Mouse (Mus musculus): ENCODE measurements around the gene Paox.

DNA sequence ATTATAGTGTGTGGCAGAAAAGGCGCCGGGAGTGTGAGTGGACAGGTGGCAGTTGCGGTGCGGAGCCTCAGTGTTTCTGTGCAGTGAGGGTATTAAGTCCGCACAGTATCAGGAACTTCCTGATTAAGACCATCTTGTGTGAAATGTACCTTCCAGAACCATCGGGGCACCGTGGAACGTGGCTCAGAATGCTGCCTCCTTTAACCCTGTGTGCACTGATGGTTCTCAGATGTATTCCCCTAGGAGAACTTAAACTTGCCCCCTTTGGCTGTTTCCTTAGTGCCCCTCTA is 22.4 kb downstream of the Paox start:
- TF ChIP-seq POLR2A (IDR thresholded peaks at IDR 0.05; ENCODE audit: control insufficient read depth in 1 of 2, insufficient read depth in 1 of 2, low read depth in 1 of 2, low read length in 2 of 2, poor library complexity in 1 of 2): no peak; a peak in 2 of 4 replicates
- no peak for TF ChIP-seq MAX (IDR thresholded peaks at IDR 0.05; ENCODE audit: low read length)
- no peak for TF ChIP-seq CTCF (IDR thresholded peaks at IDR 0.05 in 2 of 3, conservative IDR thresholded peaks at IDR 0.05 in 1 of 3; ENCODE audit: control insufficient read depth in 1 of 3, insufficient read depth in 1 of 3, low read depth in 2 of 3, low read length in 3 of 3, poor library complexity in 1 of 3, severe bottlenecking in 1 of 3)
- TF ChIP-seq POLR2AphosphoS2 (IDR thresholded peaks at IDR 0.05; ENCODE audit: low read length): no peak
- TF ChIP-seq ZNF384 (IDR thresholded peaks at IDR 0.05; ENCODE audit: low read depth, low read length): no peak
- no peak for TF ChIP-seq ZKSCAN1 (IDR thresholded peaks at IDR 0.05; ENCODE audit: low read depth, low read length)
- TF ChIP-seq CHD1 (IDR thresholded peaks at IDR 0.05; ENCODE audit: low read depth, low read length): no peak
- TF ChIP-seq CHD2 (IDR thresholded peaks at IDR 0.05; ENCODE audit: low read length): no peak
- no peak for TF ChIP-seq GATA1 (IDR thresholded peaks at IDR 0.05; ENCODE audit: low read depth, low read length)
